Mouse (Mus musculus) B cell, adult 2 months (primary cell): Measurements from ENCODE around the gene Ehd1.
"Not testable (repeated sequence)": the region's sequence is repeated elsewhere in the genome, so short reads cannot be mapped to it uniquely, and the experiment has no call there.

Experiments used
- DNase-seq, 2 experiments: peaks; one replicate each; pipeline ENCODE4 v3.0.0; 2022

The Ehd1 gene

GRCm38 (mm10) chr19:6304787-6305516 lies 28.4 kb downstream of the Ehd1 start:
- peak; percentile 92 to 94 for DNase-seq

GRCm38 (mm10) chr19:6305517-6306115 lies 29.1 kb downstream of the Ehd1 start:
- DNase-seq = no peak

DNA sequence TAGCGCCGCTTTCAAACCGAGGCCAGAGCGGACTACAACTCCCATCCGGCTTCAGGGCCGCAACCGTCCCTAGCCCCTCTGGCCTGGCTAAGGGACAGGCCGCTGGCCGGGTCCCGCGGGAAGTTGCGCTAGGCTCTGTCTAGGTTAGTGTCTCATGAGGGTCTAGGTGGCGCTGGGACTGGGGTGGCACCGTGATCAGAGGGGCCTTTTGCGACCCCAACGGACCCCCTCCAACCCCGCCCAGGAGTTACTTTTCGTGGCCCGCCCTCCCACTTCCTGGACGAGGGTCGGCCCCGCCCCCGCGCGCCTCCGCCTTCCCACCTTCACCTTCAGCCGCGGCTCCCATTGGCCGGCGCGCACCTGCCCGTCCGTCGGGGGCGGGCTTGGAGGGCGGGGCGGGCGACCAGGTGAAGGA lies 29.6 kb downstream of the Ehd1 start, which contains the start of gene Cdc42bpg:
TSS of gene Cdc42bpg (plus strand) at position 320 of the 415 bp plus-strand sequence.
- peak; percentile 87 to 88 for DNase-seq

DNA sequence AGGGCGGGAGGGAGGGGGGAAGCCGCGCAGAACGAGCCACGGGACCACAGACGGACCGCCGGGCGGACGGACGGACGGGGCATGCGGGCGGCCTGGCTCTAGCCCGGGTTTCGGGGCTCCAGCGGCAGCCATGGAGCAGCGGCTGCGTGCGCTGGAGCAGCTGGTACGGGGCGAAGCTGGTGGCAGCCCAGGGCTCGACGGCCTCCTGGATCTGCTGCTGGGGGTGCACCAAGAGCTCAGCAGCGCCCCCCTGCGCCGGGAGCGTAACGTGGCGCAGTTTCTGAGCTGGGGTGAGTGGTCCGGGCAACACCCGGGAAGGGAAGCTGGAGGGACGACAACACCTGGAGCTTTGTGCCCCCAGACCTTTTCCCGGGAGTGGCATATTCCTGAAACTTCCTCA lies 30.1 kb downstream of the Ehd1 start:
- peak; percentile 91 to 93 for DNase-seq

- DNase-seq = no peak
These were observed 31.4 kb downstream of the Ehd1 start for GRCm38 (mm10) chr19:6307733-6308531.

DNA sequence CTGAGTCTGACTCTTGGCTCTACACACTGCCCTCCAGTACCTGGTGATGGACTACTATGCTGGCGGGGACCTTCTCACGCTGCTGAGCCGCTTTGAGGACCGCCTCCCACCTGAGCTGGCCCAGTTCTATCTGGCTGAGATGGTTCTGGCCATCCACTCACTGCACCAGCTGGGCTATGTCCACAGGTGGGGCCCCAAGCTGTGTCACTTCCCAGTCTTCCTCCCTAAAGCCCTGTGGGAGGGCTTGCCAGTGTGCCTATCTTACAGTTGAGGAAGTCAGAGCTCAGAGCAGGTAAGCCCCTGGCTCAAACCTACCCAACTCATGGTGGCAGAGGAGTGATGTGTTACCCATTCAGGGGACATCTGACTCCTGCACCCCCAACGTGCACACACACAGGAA lies 33.7 kb downstream of the Ehd1 start:
- no peak for DNase-seq

DNA sequence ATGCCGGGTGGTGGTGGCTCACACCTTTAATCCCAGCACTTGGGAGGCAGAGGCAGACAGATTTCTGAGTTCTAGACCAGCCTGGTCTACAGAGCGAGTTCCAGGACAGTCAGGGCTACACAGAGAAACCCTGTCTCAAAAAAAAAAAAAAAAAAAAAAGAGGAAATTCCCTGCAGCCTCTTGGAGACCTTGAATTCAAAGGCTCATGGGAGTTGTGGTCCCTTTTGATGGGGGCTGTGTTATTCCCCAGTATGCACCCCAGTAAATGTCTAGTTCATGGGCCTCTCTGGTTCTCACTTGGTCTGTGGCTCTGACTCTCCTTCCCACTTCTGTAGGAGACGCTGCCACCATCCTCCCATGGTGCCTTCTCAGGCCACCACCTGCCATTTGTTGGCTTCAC lies 35.3 kb downstream of the Ehd1 start:
- not testable (repeated sequence) for DNase-seq

GRCm38 (mm10) chr19:6313796-6314195 lies 37.3 kb downstream of the Ehd1 start:
- DNase-seq = no peak

- DNase-seq = no peak
These were observed 38.0 kb downstream of the Ehd1 start for GRCm38 (mm10) chr19:6314513-6314912.

GRCm38 (mm10) chr19:6315573-6315972 lies 39.0 kb downstream of the Ehd1 start:
- DNase-seq = no peak

DNA sequence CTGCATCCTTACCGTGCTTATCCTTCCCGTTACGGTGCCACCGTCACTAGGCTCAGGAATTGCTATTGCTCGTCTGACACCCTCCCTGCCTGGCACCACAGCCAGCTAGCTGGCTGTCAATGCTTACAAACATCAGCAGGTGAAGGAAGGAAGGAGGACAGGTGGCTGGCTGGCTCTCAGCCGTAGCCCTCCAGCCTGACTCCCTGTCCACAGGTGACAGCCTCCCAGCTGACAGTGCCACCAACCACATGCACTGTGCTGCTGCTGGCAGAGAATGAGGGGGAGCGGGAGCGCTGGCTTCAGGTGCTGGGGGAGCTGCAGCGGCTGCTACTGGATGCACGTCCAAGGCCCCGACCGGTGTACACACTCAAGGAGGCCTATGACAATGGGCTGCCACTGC lies 41.6 kb downstream of the Ehd1 start:
- no peak for DNase-seq

- no peak for DNase-seq
These were observed 44.8 kb downstream of the Ehd1 start for GRCm38 (mm10) chr19:6321358-6321757.

GRCm38 (mm10) chr19:6321786-6322621 lies 45.5 kb downstream of the Ehd1 start:
- DNase-seq = no peak

DNA sequence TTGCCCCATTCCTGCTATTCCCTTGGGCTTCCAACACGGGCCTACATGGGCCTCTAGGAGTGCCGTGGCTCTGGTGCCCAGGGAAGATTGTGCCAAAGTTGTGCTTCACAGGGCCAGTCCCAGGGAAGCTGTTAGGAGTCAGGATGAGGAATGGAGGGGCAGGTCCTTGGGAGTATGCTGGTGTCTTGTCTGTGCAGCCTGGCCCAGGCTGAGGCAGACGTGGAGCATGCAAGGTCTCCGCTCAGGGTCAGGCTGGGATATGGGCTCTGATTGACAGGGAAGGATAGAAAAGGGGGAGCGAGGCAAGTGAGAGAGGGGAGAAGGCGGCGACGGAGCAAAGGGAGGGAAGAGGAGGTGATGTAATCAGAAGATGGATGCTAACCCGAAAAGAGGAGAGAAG lies 48.2 kb downstream of the Ehd1 start:
- no peak for DNase-seq

- DNase-seq = no peak
These were observed 54.7 kb downstream of the Ehd1 start for GRCm38 (mm10) chr19:6331178-6331577.

DNA sequence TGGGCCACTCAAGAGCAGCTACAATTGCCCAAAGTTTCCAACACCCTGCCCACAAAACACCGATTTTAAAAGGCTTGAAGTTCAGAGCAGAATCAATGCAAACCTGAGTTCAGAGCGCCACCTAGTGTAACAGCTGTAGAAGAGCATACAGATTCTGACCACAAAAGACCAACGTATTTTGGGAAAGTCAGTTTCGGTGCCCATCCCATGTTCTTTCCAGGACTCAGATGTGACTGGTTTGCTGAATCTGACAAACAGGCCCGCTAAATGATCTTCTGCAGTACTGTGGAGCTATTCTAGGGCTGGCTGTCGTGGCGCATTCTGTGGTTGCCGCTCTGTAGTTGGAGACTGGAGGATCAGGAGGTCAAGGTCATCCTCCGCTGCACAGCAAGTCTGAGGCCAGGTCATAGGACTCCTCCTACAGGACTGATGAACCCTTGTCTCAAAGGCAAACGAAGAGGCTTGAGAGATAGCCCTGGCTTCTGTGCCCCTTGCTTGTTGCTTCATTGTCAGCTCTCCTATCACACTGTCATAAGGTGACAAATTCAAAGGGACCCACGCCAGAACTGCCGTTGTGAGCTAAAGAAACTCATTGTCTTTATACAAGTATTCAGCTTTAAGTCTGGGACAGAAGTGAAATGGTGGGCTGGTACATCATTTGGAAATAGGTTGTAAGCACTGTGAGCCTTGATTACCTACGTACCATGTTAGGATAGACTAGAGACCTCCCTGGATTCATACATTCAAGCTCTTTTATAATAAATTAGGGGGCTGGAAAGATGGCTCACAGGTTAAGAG lies 55.4 kb downstream of the Ehd1 start:
- DNase-seq = peak; percentile 74 to 77

GRCm38 (mm10) chr19:6333761-6334595 lies 57.5 kb downstream of the Ehd1 start:
- no peak for DNase-seq

DNA sequence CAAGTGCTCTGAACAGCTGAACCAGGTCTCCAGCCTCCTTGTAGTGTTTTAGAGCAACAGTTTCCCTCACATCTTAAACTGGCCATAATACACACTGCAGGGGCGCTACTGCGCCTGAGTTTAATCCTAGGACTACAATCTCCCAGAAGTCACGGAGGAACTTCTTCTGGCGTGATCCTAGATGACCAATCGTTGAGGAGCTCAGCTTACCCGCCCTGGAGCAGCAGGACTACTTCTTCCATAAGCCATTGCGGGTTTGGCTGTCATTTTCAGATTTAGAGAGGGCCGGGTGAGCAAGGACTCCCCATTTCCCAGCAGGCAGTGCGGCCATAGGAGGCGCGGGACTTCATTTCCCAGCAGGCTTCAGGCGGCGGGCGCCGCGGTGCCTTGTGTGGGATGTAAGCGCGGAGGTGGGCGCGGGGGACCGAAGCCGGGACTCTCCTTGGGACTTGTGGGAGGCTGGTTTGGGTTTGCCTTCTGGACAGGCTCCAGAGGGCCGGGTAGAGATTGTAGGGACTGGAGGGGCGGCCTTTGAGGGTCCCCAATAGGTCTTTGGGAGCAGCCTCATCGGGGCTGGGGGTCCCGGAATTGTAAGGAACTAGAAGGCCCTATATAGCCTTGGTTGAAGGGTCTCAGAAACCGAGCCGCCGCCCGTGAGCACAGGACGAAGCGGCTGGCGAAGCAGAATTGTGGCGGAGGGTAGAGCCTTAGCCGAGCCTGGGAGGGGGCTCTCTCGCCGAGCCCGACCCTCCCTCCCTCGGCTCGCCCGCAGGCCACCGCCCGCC lies 58.3 kb downstream of the Ehd1 start, which contains the start of gene Men1:
TSS of gene Men1 (plus strand) at position 307 of the 785 bp plus-strand sequence.
- peak; percentile 84 to 86 for DNase-seq

- no peak for DNase-seq
These were observed 58.9 kb downstream of the Ehd1 start for GRCm38 (mm10) chr19:6335458-6335827.

GRCm38 (mm10) chr19:6336920-6337319 lies 60.4 kb downstream of the Ehd1 start:
- no peak for DNase-seq
